Mouse (Mus musculus) embryonic facial prominence, embryonic 11.5 days (tissue): ENCODE measurements around the gene Ptch2. TPM values are rescaled to one million over a fixed set of nuclear protein-coding genes. Genes with fewer than 3 reads are reported as not detected.
A peak's percentile ranks its signal among the peaks of the same experiment; 100 is the strongest.

Source experiments
- ATAC-seq: fragments of 200-750 bp; cut with Nextera tagmentation; replicated peaks from 2 replicates; pipeline ENCODE4 v1.8.0; 2017; ENCODE audit warnings: low read depth; ENCODE audit not compliant: insufficient number of reproducible peaks, low FRiP score, low TSS enrichment
- DNase-seq: peaks from one replicate; pipeline ENCODE4 v3.0.0-alpha.2; 2015; ENCODE audit warnings: low spot score
- H3K27ac ChIP-seq: fragments of 300-500 bp; sonication (generic); replicated peaks from 2 replicates; pipeline ENCODE4 v1.5.1; 2014; ENCODE audit warnings: mild to moderate bottlenecking, low read depth, low read length, control low read depth
- H3K27me3 ChIP-seq: fragments of 300-500 bp; sonication (generic); 2 replicates; pipeline ENCODE4 v1.6.1; 2014; ENCODE audit warnings: mild to moderate bottlenecking, low read length, moderate library complexity, mixed read lengths; ENCODE audit not compliant: control insufficient read depth, insufficient read depth
- H3K36me3 ChIP-seq: fragments of 300-500 bp; sonication (generic); replicated peaks from 2 replicates; pipeline ENCODE4 v1.6.1; 2014; ENCODE audit warnings: low read depth, mild to moderate bottlenecking, low read length, moderate library complexity, mixed read lengths; ENCODE audit not compliant: control insufficient read depth, insufficient read depth
- H3K4me1 ChIP-seq: fragments of 300-500 bp; sonication (generic); 2 replicates; pipeline ENCODE4 v1.6.1; 2014; ENCODE audit warnings: low read length, mixed read lengths; ENCODE audit not compliant: control insufficient read depth, insufficient read depth
- H3K4me2 ChIP-seq: fragments of 300-500 bp; sonication (generic); 2 replicates; pipeline ENCODE4 v1.6.1; 2014; ENCODE audit warnings: low read depth, mild to moderate bottlenecking, control low read depth, low read length, moderate library complexity
- H3K4me3 ChIP-seq: fragments of 300-500 bp; sonication (generic); 2 replicates; pipeline ENCODE4 v1.5.1; 2014; ENCODE audit warnings: low read depth, low read length, control low read depth
- H3K9ac ChIP-seq: fragments of 300-500 bp; sonication (generic); replicated peaks from 2 replicates; pipeline ENCODE4 v1.6.1; 2014; ENCODE audit warnings: mild to moderate bottlenecking, control low read depth, low read length
- H3K9me3 ChIP-seq: fragments of 300-500 bp; sonication (generic); replicated peaks from 2 replicates; pipeline ENCODE4 v1.6.1; 2016; ENCODE audit warnings: mild to moderate bottlenecking, low read length, inconsistent platforms, mixed read lengths; ENCODE audit not compliant: control insufficient read depth
- WGBS: fragments of 180-500 bp; shearing (Covaris S2); extraction: QIAGEN DNeasy Blood & Tissue Kit; methylation state at CpG from one replicate; pipeline ENCODE4 v1.1.7; 2014; 5-methylcytosine and 5-hydroxymethylcytosine counted together
- polyA plus RNA-seq: library from polyadenylated mRNA; unstranded; fragments of >200 nt; fragmentation: Nextera tagmentation; extraction: Ambion mirVana; gene quantifications from 2 replicates; pipeline ENCODE4 v1.2.1, GENCODE M21; 2014

Gene Ptch2
- polyA plus RNA-seq, 1 experiment from 2014 or later, result 2.7 TPM

DNA sequence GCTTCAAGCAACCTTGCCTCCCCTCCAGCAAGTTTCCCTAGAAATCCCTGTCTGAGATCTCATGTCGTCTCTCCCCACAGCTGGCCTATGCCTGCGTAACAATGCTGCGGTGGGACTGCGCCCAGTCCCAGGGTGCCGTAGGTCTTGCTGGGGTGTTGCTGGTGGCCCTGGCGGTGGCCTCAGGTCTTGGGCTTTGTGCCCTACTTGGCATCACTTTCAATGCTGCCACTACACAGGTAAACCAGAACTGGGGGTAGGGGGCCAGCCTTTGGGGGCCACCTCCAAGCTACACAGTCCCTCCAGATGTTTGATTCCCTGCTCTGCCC lies 12.6 kb downstream of the Ptch2 start:
- H3K9me3 ChIP-seq, result no peaks in the 10 kb centered on the region
- no peak overlapping the region for H3K27ac ChIP-seq
- WGBS, result 89% methylated on average over 6 of the region's 6 CpGs
- DNase-seq (no peak), ATAC-seq (no peak)
- peaks cover 2% of the 10 kb centered on the region; the same call in 1 of the 2 replicates for H3K36me3 ChIP-seq
- no peak overlapping the region for H3K4me2 ChIP-seq
- H3K4me3 ChIP-seq, result no peak overlapping the region
- H3K4me1 ChIP-seq, result no peaks in the 10 kb centered on the region
- H3K9ac ChIP-seq, result no peak overlapping the region
- no peaks in the 10 kb centered on the region for H3K27me3 ChIP-seq

DNA sequence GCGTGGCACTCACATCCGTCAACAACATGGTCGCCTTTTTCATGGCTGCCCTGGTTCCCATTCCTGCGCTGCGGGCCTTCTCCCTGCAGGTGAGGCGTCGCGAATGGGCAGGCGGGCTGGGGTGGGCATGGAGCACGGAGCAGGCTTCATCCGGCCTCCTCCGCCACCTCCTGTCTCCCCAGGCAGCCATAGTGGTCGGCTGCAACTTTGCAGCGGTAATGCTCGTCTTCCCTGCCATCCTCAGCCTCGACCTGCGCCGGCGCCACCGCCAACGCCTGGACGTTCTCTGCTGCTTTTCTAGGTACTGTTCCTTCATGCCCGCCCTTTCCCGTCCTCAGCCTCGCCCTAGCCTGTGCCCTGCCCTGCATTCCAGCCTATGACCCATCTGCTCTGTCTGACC lies 13.5 kb downstream of the Ptch2 start:
- Histone ChIP-seq H3K27me3 (no peaks in the 10 kb centered on the region), H3K9ac (no peak overlapping the region), H3K27ac (no peak overlapping the region), H3K4me2 (no peak overlapping the region), H3K36me3 (peaks cover 2% of the 10 kb centered on the region; the same call in 1 of the 2 replicates), H3K9me3 (no peaks in the 10 kb centered on the region), H3K4me1 (no peaks in the 10 kb centered on the region), H3K4me3 (no peak overlapping the region)
- ATAC-seq (no peak), DNase-seq (no peak)
- WGBS, result 89% methylated on average over 25 of the region's 25 CpGs

DNA sequence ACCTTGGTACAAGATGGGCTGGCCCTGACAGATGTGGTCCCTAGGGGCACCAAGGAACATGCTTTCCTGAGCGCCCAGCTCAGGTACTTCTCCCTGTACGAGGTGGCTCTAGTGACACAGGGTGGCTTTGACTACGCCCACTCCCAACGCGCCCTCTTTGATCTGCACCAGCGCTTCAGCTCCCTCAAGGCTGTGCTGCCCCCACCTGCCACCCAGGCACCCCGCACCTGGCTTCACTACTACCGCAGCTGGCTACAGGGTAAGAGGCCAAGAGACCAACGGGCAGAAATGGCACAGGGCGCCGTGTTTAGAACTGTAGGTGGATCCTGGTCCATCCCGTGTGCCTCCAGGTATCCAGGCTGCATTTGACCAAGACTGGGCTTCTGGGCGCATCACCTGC lies 14.4 kb downstream of the Ptch2 start:
- 89% methylated on average over 13 of the region's 13 CpGs for WGBS
- ATAC-seq, result no peak
- no peak overlapping the region for H3K9ac ChIP-seq
- H3K36me3 ChIP-seq, result peaks cover 2% of the 10 kb centered on the region; the same call in 1 of the 2 replicates
- H3K27me3 ChIP-seq, result no peaks in the 10 kb centered on the region
- DNase-seq, result no peak
- H3K4me1 ChIP-seq, result no peaks in the 10 kb centered on the region
- H3K4me2 ChIP-seq, result no peak overlapping the region
- no peak overlapping the region for H3K4me3 ChIP-seq
- no peak overlapping the region for H3K27ac ChIP-seq
- no peaks in the 10 kb centered on the region for H3K9me3 ChIP-seq

DNA sequence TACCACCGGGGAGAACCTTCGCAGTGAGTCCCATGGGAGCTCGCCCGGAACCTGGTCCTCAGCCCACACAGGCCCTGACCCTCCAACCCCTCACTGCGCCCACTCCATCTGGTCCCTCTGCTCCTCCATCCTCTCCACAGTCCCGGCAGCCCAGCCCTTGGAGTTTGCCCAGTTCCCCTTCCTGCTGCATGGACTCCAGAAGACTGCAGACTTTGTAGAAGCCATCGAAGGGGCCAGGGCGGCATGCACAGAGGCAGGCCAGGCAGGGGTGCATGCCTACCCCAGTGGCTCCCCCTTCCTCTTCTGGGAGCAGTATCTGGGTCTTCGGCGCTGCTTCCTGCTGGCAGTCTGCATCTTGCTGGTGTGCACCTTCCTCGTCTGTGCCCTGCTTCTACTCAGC lies 15.1 kb downstream of the Ptch2 start:
- Histone ChIP-seq H3K27me3 (no peaks in the 10 kb centered on the region), H3K4me1 (no peaks in the 10 kb centered on the region), H3K36me3 (0 out of 2 replicates have a peak, but pooled peaks cover 2% of the 10 kb centered on the region), H3K27ac (no peak overlapping the region), H3K9me3 (no peaks in the 10 kb centered on the region), H3K4me3 (no peak overlapping the region), H3K9ac (no peak overlapping the region), H3K4me2 (no peak overlapping the region)
- DNase-seq, result no peak
- ATAC-seq, result no peak
- WGBS, result 90% methylated on average over 11 of the region's 11 CpGs

DNA sequence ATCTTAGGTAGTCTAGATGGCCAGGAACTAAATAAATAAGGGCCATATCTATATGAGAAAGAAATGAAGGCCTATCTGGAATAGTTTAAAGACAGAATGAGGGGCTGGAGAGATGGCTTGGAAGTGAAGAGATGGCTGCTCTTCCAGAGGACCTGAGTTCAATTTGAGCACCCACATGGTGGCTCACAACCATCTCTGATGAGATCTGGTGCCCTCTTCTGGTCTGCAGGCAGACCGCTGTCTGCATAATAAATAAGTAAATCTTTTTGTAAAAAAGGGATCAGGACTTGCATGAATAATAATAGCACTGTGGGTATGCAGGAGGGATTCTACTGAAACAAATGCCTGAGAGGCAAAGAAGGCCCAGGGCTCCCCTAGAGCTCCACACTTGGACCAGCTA lies 17.4 kb downstream of the Ptch2 start:
- no peak overlapping the region for H3K4me2 ChIP-seq
- H3K4me1 ChIP-seq, result no peaks in the 10 kb centered on the region
- WGBS, result 76% methylated on average over 1 of the region's 1 CpGs
- no peak for ATAC-seq
- DNase-seq, result no peak
- H3K9me3 ChIP-seq, result no peaks in the 10 kb centered on the region
- no peaks in the 10 kb centered on the region for H3K27me3 ChIP-seq
- no peak overlapping the region for H3K9ac ChIP-seq
- H3K4me3 ChIP-seq, result no peak overlapping the region
- H3K27ac ChIP-seq, result no peak overlapping the region
- 0 out of 2 replicates have a peak, but pooled peaks cover 2% of the 10 kb centered on the region for H3K36me3 ChIP-seq

DNA sequence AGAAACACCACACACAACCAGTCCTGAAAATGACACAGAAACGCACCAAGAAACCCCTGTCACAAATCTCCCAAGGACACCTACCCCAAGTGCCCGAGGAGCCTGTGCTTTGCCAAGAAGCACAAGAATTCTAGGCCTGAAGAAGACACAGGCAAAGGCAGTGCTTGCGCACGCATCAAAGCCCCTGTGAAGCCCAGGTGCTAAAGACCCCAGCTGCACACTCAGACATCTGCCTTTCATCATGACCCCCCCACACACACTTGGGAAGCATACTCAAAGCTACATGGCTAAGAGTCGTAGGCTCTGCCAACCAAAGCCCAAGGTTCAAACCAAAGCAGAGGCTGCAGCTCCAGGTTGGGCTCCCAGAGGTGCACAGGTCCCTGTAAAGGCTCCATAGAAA lies 19.7 kb downstream of the Ptch2 start:
- Histone ChIP-seq H3K27me3 (no peaks in the 10 kb centered on the region), H3K9me3 (no peaks in the 10 kb centered on the region), H3K9ac (no peak overlapping the region), H3K4me2 (no peak overlapping the region), H3K4me3 (no peak overlapping the region), H3K4me1 (no peaks in the 10 kb centered on the region), H3K27ac (no peak overlapping the region), H3K36me3 (0 out of 2 replicates have a peak, but pooled peaks cover 2% of the 10 kb centered on the region)
- 82% methylated on average over 5 of the region's 5 CpGs for WGBS
- DNase-seq, result no peak
- ATAC-seq, result no peak

DNA sequence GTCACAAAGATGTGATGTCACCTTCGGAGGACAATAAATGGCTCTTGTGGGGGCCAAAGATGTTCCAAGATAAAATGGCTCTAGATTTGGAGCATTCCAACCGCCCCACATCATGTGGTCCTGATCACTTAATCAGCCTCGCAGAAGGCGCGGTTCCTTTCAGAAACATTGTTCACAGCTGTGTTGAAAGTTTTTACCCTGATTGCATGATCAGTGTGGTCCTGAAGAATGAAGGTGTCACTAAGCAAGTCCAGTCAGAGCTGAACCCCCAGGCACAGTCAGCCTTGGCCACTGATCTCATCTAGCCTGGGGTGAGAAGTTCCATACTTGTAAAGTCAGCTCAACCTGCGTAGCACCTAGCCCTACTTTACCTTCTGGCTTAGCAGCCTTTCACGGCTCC lies 22.1 kb downstream of the Ptch2 start:
- 91% methylated on average over 7 of the region's 7 CpGs for WGBS
- Histone ChIP-seq H3K4me1 (no peaks in the 10 kb centered on the region), H3K9me3 (no peaks in the 10 kb centered on the region)

DNA sequence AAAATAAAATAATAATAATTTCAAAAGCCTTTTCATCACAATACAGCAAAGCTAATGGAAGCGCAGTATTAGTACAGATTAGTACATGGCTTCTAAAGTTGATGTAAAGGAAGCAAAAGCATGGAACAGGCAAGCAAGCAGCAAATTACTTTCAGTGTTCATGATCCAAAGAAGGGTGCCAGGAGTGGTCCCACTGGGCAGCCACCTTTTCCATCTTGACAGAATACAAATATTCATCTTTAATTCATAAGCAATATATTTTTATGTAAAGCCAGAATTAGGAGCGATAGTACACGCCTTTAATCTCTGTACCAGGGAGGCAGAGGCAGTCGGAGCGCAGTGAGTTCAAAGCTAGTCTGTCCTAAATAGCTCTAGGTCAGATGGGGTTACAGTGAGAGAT lies 23.8 kb downstream of the Ptch2 start:
- Histone ChIP-seq H3K9me3 (no peaks in the 10 kb centered on the region), H3K4me3 (peak overlapping the region; percentile 70; the same call in 1 of the 2 replicates), H3K4me2 (peak overlapping the region; percentile 100), H3K27me3 (no peaks in the 10 kb centered on the region), H3K4me1 (no peaks in the 10 kb centered on the region; the same call in 1 of the 2 replicates), H3K36me3 (no peaks in the 10 kb centered on the region), H3K9ac (peak overlapping the region; percentile 70; the same call in 1 of the 2 replicates), H3K27ac (peak overlapping the region; percentile 64; the same call in 1 of the 2 replicates)
- DNase-seq (no peak), ATAC-seq (no peak)
- WGBS, result 85% methylated on average over 5 of the region's 5 CpGs

More for the DNA sequence above, 22.1 kb downstream of the Ptch2 start:
- Histone ChIP-seq H3K27me3 (no peaks in the 10 kb centered on the region), H3K9ac (no peak overlapping the region), H3K4me2 (no peak overlapping the region), H3K36me3 (0 out of 2 replicates have a peak, but pooled peaks cover 2% of the 10 kb centered on the region), H3K4me3 (no peak overlapping the region), H3K27ac (no peak overlapping the region)
- DNase-seq (no peak), ATAC-seq (no peak)
